Mouse (Mus musculus) embryonic facial prominence, embryonic 14.5 days (tissue): ENCODE measurements at regions not wholly inside any gene's neighbourhood (a gene's known extent, or its start where the extent isn't known, plus 50 kb on each side); places are given as distances from the start of the nearest gene placed in this dataset.

Source experiments
- ATAC-seq: fragments of 200-750 bp; cut with Nextera tagmentation; 2 replicates; pipeline ENCODE4 v1.8.0; 2017; ENCODE audit warnings: low read depth, moderate number of reproducible peaks, moderate TSS enrichment
- DNase-seq: peaks from one replicate; pipeline ENCODE4 v3.0.0-alpha.2; 2015; ENCODE audit warnings: low spot score
- H3K27ac ChIP-seq: fragments of 300-500 bp; sonication (generic); replicated peaks from 2 replicates; pipeline ENCODE4 v1.5.1; 2014; ENCODE audit warnings: low read depth, mild to moderate bottlenecking, low read length, moderate library complexity
- H3K27me3 ChIP-seq: fragments of 300-500 bp; sonication (generic); replicated peaks from 2 replicates; pipeline ENCODE4 v1.6.1; 2014; ENCODE audit warnings: low read length; ENCODE audit not compliant: control insufficient read depth, insufficient read depth
- H3K36me3 ChIP-seq: fragments of 300-500 bp; sonication (generic); 2 replicates; pipeline ENCODE4 v1.6.1; 2014; ENCODE audit warnings: low read length, mixed read lengths; ENCODE audit not compliant: control insufficient read depth, insufficient read depth
- H3K4me1 ChIP-seq: fragments of 300-500 bp; sonication (generic); 2 replicates; pipeline ENCODE4 v1.6.1; 2014; ENCODE audit warnings: antibody characterized with exemption, low read length; ENCODE audit not compliant: control insufficient read depth, insufficient read depth
- H3K4me2 ChIP-seq: fragments of 300-500 bp; sonication (generic); 2 replicates; pipeline ENCODE4 v1.6.1; 2014; ENCODE audit warnings: low read depth, mild to moderate bottlenecking, low read length, moderate library complexity, mixed read lengths
- H3K4me3 ChIP-seq: fragments of 300-500 bp; sonication (generic); 2 replicates; pipeline ENCODE4 v1.5.1; 2014; ENCODE audit warnings: low read depth, mild to moderate bottlenecking, low read length
- H3K9ac ChIP-seq: fragments of 300-500 bp; sonication (generic); 2 replicates; pipeline ENCODE4 v1.6.1; 2014; ENCODE audit warnings: low read depth, mild to moderate bottlenecking, low read length, moderate library complexity, mixed read lengths
- H3K9me3 ChIP-seq: fragments of 300-500 bp; sonication (generic); 2 replicates; pipeline ENCODE4 v1.6.1; 2016; ENCODE audit warnings: low read length; ENCODE audit not compliant: control insufficient read depth
- WGBS: fragments of 180-500 bp; shearing (Covaris S2); extraction: QIAGEN DNeasy Blood & Tissue Kit; methylation state at CpG from one replicate; pipeline ENCODE4 v1.1.7; 2014; 5-methylcytosine and 5-hydroxymethylcytosine counted together

DNA sequence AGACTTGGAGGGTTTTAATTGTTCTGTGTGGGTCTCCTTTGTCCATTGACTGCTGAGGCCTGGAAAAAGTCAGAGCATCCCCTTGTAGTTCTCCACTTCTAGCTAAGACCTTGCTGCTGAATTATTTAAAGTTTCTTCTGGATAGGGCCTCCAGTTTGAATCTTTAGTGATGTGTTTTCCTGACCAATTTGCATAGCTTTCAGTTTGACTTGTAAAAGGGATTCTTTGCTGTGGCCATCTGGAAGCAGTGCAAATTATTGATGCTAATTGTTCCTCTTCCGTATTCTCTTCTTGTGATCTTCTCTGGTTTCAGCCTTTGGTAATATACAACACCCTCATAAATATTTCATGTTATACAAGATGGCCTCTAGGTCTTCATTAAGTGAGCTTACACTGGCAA is 61.6 kb upstream of the 4930583I09Rik start:
- H3K36me3 ChIP-seq = no peaks in the 10 kb centered on the region
- WGBS = 63% methylated on average over 1 of the region's 1 CpGs
- no peak overlapping the region for H3K27ac ChIP-seq
- no peak overlapping the region for H3K9ac ChIP-seq
- no peak for DNase-seq
- H3K4me2 ChIP-seq = no peak overlapping the region
- H3K4me3 ChIP-seq = no peak overlapping the region
- no peaks in the 10 kb centered on the region for H3K27me3 ChIP-seq
- H3K4me1 ChIP-seq = no peaks in the 10 kb centered on the region; the same call in 1 of the 2 replicates
- no peak for ATAC-seq
- no peaks in the 10 kb centered on the region for H3K9me3 ChIP-seq

DNA sequence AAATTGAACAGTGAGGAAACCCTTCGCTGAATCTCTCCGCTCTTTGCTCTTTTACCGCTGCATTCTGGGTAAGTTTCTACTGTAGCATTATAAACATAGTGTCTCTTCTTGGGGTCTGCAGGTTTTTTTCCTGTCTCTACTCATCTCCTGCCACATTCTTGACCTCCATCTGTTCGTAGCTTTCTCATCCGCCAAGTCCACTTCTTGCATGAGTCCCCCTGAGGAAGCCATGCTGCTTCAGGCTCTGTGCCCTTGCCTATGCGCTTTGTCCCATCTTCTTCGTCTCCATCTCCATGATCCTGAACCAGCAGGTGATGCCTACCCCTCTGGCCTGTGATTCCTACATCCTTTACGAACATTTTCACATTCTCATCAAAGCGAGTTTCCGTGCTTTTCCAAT is 60.0 kb upstream of the 4930583I09Rik start:
- no peak for DNase-seq
- WGBS = 90% methylated on average over 10 of the region's 10 CpGs
- H3K4me1 ChIP-seq = no peaks in the 10 kb centered on the region; the same call in 1 of the 2 replicates

DNA sequence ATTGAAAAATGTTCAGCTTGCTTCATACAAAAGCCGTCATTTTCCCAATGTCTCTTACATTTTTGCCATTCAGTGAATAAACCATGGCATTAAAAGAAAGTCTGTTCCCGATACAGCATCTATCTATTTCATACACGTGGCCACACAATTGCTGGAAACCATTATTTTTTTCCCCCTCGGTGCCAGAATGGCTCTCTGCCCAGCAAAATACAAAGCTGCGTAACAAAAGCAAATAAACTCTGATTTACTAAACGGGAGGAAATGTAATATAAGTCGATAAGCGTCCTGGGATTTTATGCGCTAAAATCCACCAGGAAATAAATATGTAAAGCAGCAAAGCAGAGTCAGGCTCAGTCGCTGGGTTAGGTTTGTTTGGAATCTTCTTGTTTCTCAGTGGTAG is 59.6 kb upstream of the 4930583I09Rik start:
- no peaks in the 10 kb centered on the region for H3K36me3 ChIP-seq
- no peak overlapping the region for H3K4me2 ChIP-seq
- H3K27me3 ChIP-seq = no peaks in the 10 kb centered on the region
- WGBS = 46% methylated on average over 10 of the region's 10 CpGs
- no peak overlapping the region for H3K4me3 ChIP-seq
- ATAC-seq = no peak
- DNase-seq = peak; percentile 76
- no peak overlapping the region for H3K9ac ChIP-seq
- no peaks in the 10 kb centered on the region; the same call in 1 of the 2 replicates for H3K4me1 ChIP-seq
- H3K9me3 ChIP-seq = no peaks in the 10 kb centered on the region
- no peak overlapping the region for H3K27ac ChIP-seq

More for the DNA sequence above, 60.0 kb upstream of the 4930583I09Rik start:
- ATAC-seq = no peak
- H3K4me2 ChIP-seq = no peak overlapping the region
- H3K27me3 ChIP-seq = no peaks in the 10 kb centered on the region
- no peaks in the 10 kb centered on the region for H3K9me3 ChIP-seq
- H3K9ac ChIP-seq = no peak overlapping the region
- no peak overlapping the region for H3K27ac ChIP-seq
- H3K36me3 ChIP-seq = no peaks in the 10 kb centered on the region
- no peak overlapping the region for H3K4me3 ChIP-seq

DNA sequence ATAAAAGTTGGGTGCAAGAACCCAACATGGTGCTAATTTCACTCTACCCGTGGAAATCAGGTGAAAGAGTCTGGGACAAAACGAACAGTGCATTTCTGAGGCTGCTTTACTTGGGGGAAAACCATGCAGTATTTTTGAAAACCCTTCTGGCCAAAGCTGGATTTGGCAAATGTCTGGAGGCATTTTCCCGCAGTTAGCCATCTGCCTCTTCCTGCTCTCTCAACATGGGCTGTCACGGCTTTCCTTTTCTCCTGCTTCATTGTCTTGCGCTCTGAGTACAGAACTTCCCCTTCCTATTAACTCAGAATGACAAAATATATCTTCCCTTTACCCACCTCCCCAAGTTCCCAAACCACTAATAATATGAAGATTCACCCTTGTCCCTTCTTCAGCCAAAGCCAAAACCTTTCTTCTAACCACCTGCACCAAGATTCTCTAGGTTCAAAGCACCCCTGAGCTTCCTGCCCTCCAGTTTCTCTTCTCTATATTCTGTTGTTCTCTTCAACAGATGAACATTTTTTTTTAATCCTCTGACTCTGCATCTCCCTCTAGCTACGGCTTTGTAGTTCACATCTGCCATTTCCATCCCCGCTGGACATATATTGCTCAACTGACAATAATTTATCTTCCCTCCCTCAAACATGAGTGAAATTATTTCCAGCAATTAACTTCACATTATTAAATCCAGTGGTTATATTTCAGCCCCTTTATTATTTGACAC is 57.5 kb upstream of the 4930583I09Rik start:
- H3K9me3 ChIP-seq = no peaks in the 10 kb centered on the region
- no peaks in the 10 kb centered on the region for H3K27me3 ChIP-seq
- ATAC-seq (no peak), DNase-seq (no peak)
- H3K9ac ChIP-seq = no peak overlapping the region
- H3K4me1 ChIP-seq = no peaks in the 10 kb centered on the region; the same call in 1 of the 2 replicates
- 79% methylated on average over 7 of the region's 7 CpGs for WGBS
- no peak overlapping the region for H3K27ac ChIP-seq
- H3K4me3 ChIP-seq = no peak overlapping the region
- no peaks in the 10 kb centered on the region for H3K36me3 ChIP-seq
- H3K4me2 ChIP-seq = no peak overlapping the region
